Mouse (Mus musculus): ENCODE results near the gene Pik3r5.

- TF ChIP-seq CTCF (IDR thresholded peaks at IDR 0.05; ENCODE audit: low read depth), result no peak
- TF ChIP-seq EP300 (optimal IDR thresholded peaks at IDR 0.05), result no peak
Observed at GRCm38 (mm10) chr11:68539621-68540020, 107.7 kb downstream of the Pik3r5 start.

All from stomach, postnatal 0 days (tissue).